Mouse (Mus musculus) kidney, embryonic 14.5 days (tissue): ENCODE results near the gene Myo3b. TPM values are rescaled to one million over a fixed set of nuclear protein-coding genes. Genes with fewer than 3 reads are reported as not detected.

Experiments used
- ATAC-seq: fragments of 200-750 bp; cut with Nextera tagmentation; 2 replicates; pipeline ENCODE4 v1.8.0; 2017; ENCODE audit warnings: moderate number of reproducible peaks, mild to moderate bottlenecking, moderate TSS enrichment, moderate library complexity; ENCODE audit not compliant: low FRiP score, low TSS enrichment
- H3K27ac ChIP-seq: fragments of 300-500 bp; sonication (generic); 2 replicates; pipeline ENCODE4 v1.5.1; 2014; ENCODE audit warnings: low read depth, mild to moderate bottlenecking, low read length, moderate library complexity, mixed read lengths
- H3K27me3 ChIP-seq: fragments of 300-500 bp; sonication (generic); 2 replicates; pipeline ENCODE4 v1.6.1; 2014; ENCODE audit warnings: mild to moderate bottlenecking, low read length; ENCODE audit not compliant: control insufficient read depth, insufficient read depth
- H3K36me3 ChIP-seq: fragments of 300-500 bp; sonication (generic); 2 replicates; pipeline ENCODE4 v1.6.1; 2014; ENCODE audit warnings: low read length, mixed read lengths; ENCODE audit not compliant: control insufficient read depth, insufficient read depth
- H3K4me1 ChIP-seq: fragments of 300-500 bp; sonication (generic); 2 replicates; pipeline ENCODE4 v1.6.1; 2014; ENCODE audit warnings: low read length, mixed read lengths; ENCODE audit not compliant: control insufficient read depth, insufficient read depth
- H3K4me2 ChIP-seq: fragments of 300-500 bp; sonication (generic); replicated peaks from 2 replicates; pipeline ENCODE4 v1.6.1; 2014; ENCODE audit warnings: low read depth, mild to moderate bottlenecking, low read length
- H3K4me3 ChIP-seq: fragments of 300-500 bp; sonication (generic); 2 replicates; pipeline ENCODE4 v1.5.1; 2014; ENCODE audit warnings: mild to moderate bottlenecking, low read length
- H3K9ac ChIP-seq: fragments of 300-500 bp; sonication (generic); 2 replicates; pipeline ENCODE4 v1.6.1; 2014; ENCODE audit warnings: low read depth, mild to moderate bottlenecking, low read length, moderate library complexity
- H3K9me3 ChIP-seq: fragments of 300-500 bp; sonication (generic); 2 replicates; pipeline ENCODE4 v1.6.1; 2016; ENCODE audit warnings: low read length; ENCODE audit not compliant: control insufficient read depth
- WGBS: fragments of 180-500 bp; shearing (Covaris S2); extraction: QIAGEN DNeasy Blood & Tissue Kit; methylation state at CpG from one replicate; pipeline ENCODE4 v1.1.7; 2014; 5-methylcytosine and 5-hydroxymethylcytosine counted together
- polyA plus RNA-seq: library from polyadenylated mRNA; unstranded; fragments of >200 nt; fragmentation: Nextera tagmentation; extraction: Ambion mirVana; gene quantifications from 2 replicates; pipeline ENCODE4 v1.2.1, GENCODE M21; 2014

Gene Myo3b
- polyA plus RNA-seq, 1 experiment from 2014 or later = 0.77 TPM

DNA sequence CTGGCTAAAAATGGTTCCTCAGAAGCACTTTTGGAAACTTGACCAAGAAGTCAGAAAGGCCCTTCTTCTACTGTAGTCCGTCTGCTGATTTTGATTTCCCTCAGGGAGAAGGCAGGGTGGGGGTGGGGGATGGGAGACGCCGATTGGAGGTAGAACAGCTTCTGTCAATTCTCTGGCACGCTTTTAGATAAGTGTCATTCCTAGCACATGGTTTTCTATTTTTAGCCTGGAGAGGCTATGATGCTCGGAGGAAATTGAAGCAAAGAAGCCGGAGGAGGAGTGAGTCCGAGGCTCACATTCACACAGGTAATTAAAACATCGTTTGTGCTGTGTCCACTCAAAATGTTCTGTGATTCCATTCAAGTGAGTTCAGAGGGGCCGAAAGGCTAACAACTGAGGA is 276.2 kb downstream of the Myo3b start:
- H3K27me3 ChIP-seq = no peaks in the 10 kb centered on the region
- H3K9me3 ChIP-seq = no peaks in the 10 kb centered on the region
- no peak for ATAC-seq
- no peak overlapping the region for H3K4me3 ChIP-seq
- no peaks in the 10 kb centered on the region for H3K36me3 ChIP-seq
- H3K9ac ChIP-seq = no peak overlapping the region
- 50% methylated on average over 9 of the region's 9 CpGs for WGBS
- no peaks in the 10 kb centered on the region for H3K4me1 ChIP-seq
- no peak overlapping the region for H3K27ac ChIP-seq
- H3K4me2 ChIP-seq = no peak overlapping the region

DNA sequence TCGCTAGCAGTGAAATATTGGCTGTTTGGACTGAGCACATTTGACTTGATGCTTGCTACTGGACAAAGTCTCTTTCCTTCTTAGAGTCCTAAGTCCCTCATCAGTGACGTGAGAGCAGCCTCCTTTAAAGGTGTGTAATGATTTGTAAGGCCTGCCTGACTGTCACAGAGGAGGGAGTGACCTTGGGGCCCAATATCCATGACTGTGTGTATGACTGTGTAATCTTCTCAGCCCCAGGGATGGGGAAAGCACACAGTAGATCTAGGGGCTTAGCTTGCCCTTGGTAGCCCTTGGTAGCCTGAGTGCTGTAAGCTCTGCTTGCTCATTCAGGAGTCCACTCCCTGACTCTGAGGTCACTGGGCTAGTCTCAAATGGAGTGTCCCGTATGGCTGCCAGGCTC is 276.8 kb downstream of the Myo3b start:
- Histone ChIP-seq H3K4me2 (no peak overlapping the region), H3K27ac (no peak overlapping the region), H3K4me1 (no peaks in the 10 kb centered on the region), H3K9ac (no peak overlapping the region), H3K9me3 (no peaks in the 10 kb centered on the region), H3K36me3 (no peaks in the 10 kb centered on the region), H3K27me3 (no peaks in the 10 kb centered on the region), H3K4me3 (no peak overlapping the region)
- 69% methylated on average over 3 of the region's 3 CpGs for WGBS
- ATAC-seq = no peak

DNA sequence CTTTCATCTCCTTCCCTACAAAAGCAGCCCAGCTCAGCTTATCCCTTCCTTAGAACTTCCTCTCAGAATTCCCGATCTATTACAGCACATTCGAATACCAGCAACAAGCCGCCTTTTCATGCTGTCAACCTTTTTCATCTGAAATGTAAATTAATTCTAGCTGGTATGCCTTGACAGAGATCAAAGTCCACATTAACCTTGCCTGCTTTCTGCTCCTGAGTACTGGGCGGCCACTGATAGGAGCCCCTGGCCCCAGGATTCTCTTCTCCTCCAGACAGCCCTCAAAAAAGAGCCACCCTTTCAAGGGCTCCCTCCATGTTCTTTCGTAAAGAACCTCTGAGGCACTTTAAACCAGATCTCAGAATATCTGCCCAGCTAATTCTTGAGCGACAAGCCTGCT is 278.9 kb downstream of the Myo3b start:
- H3K4me2 ChIP-seq = no peak overlapping the region
- 31% methylated on average over 6 of the region's 6 CpGs for WGBS
- ATAC-seq = no peak

DNA sequence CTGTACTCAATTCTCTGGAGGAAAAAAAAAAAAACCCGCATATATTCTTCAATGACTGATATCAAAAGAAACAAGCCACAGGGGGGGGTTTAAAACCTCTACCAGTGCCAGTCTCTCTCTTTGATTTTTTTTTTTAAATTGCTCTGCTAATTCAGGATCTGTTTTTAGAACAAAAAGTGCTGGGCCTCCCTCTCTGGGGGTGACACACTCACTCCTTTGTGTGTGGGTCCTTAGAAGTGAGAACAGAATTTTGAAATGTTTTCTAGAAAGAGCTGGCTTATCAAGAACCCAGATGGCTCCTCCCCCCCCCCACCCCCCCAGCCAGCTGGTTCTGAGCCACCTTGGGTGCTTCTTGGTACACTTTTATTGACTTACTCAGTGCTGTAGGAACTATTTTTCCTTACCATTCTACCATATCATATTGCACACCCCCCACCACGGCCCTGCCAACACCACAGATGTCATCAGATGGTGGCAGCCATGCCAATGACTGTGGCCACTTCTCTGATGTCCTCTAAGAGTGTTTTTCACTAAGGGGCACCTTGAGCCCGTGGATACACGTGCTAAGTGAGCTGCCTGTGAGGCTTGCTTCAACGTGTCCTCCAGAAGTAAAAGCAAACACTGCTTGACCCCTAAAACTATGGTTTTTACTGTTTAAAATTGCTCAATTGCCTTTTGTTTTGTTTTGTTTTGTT is 280.1 kb downstream of the Myo3b start:
- H3K36me3 ChIP-seq = no peaks in the 10 kb centered on the region
- no peaks in the 10 kb centered on the region for H3K27me3 ChIP-seq
- no peak overlapping the region for H3K4me2 ChIP-seq
- no peak overlapping the region for H3K9ac ChIP-seq
- no peak overlapping the region for H3K4me3 ChIP-seq
- H3K4me1 ChIP-seq = 0 out of 2 replicates have a peak, but pooled peaks cover 12% of the 10 kb centered on the region
- H3K9me3 ChIP-seq = no peaks in the 10 kb centered on the region
- WGBS = 63% methylated on average over 5 of the region's 5 CpGs
- no peak overlapping the region for H3K27ac ChIP-seq
- ATAC-seq = no peak

More for the DNA sequence above, 278.9 kb downstream of the Myo3b start:
- Histone ChIP-seq H3K27ac (no peak overlapping the region), H3K9me3 (no peaks in the 10 kb centered on the region), H3K36me3 (no peaks in the 10 kb centered on the region), H3K27me3 (no peaks in the 10 kb centered on the region), H3K4me3 (no peak overlapping the region), H3K9ac (no peak overlapping the region), H3K4me1 (0 out of 2 replicates have a peak, but pooled peaks cover 6% of the 10 kb centered on the region)

DNA sequence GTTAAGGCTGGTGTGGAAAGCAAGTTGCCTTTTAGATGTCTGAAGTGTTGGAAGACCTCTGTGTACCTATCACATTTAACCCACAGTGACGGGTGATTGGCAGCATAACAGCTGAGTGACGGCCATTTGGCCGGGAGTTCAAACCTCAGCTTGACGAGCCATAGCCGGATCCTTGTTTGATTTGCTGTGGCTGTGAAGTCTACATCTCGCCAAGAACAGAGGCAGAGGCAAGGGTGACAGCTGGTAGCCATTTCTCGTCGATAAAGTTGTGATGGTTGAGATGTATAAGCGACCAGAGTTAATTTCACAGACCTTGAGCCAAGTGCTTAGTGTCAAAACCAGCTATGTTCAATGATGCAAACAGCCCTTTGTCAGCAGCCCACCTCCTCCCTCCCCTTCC is 283.8 kb downstream of the Myo3b start:
- Histone ChIP-seq H3K4me1 (0 out of 2 replicates have a peak, but pooled peaks cover 12% of the 10 kb centered on the region), H3K4me2 (no peak overlapping the region), H3K9ac (no peak overlapping the region), H3K4me3 (no peak overlapping the region), H3K36me3 (no peaks in the 10 kb centered on the region), H3K27me3 (no peaks in the 10 kb centered on the region), H3K9me3 (no peaks in the 10 kb centered on the region), H3K27ac (no peak overlapping the region)
- WGBS = 12% methylated on average over 9 of the region's 9 CpGs
- ATAC-seq = peak; percentile 78; the same call in 1 of the 2 replicates

DNA sequence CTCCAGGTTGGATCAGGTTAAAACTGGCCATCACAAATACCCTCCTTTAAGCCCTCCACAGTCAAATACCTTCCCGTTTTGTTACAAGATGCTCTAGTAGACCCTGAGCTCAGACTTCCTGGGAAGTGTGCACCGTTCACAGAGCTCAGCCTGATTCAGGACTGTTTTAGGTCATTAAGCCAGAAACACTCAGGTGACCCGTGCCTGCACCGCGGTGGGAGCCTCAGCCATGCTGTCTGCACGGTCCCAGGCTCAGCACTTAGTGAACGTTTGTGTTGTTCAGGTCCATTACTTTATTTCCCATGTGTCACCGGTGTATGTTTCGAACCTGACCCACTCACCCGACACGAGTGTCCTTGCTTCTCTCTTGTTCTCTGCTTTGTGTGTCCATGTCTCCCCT is 288.7 kb downstream of the Myo3b start:
- Histone ChIP-seq H3K36me3 (no peaks in the 10 kb centered on the region), H3K4me1 (0 out of 2 replicates have a peak, but pooled peaks cover 8% of the 10 kb centered on the region), H3K4me3 (no peak overlapping the region), H3K4me2 (no peak overlapping the region), H3K9me3 (peaks cover 3% of the 10 kb centered on the region; the same call in 1 of the 2 replicates), H3K27ac (no peak overlapping the region), H3K9ac (no peak overlapping the region), H3K27me3 (no peaks in the 10 kb centered on the region)
- 43% methylated on average over 11 of the region's 11 CpGs for WGBS
- peak; percentile 58 for ATAC-seq

DNA sequence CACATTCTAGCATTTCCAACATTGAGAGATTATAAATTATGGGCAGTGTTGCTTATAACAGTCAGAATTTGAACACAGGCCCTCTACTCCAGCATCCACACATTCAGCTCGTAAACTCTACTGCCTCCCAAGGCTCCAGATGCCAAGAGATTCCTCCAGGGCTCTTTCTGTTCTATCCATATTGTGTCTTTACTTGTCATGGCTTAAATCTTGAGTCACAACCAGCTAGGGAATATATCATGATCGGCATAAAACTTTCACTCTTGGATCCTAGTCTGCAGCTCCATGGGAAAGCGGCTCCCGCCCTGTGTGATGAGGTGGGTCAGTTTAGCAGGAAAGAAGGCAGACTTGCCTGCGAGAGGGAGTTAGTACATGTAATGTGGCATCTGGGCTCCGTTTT is 294.0 kb downstream of the Myo3b start:
- 84% methylated on average over 6 of the region's 6 CpGs for WGBS
- no peak overlapping the region for H3K9ac ChIP-seq
- H3K36me3 ChIP-seq = no peaks in the 10 kb centered on the region
- no peak overlapping the region for H3K4me2 ChIP-seq
- no peak overlapping the region for H3K4me3 ChIP-seq
- ATAC-seq = no peak
- peaks cover 17% of the 10 kb centered on the region for H3K4me1 ChIP-seq
- H3K9me3 ChIP-seq = peaks cover 3% of the 10 kb centered on the region; the same call in 1 of the 2 replicates
- no peaks in the 10 kb centered on the region for H3K27me3 ChIP-seq
- no peak overlapping the region for H3K27ac ChIP-seq

- Histone ChIP-seq H3K4me2 (no peak overlapping the region), H3K36me3 (no peaks in the 10 kb centered on the region), H3K4me3 (no peak overlapping the region), H3K27me3 (no peaks in the 10 kb centered on the region), H3K4me1 (peaks cover 19% of the 10 kb centered on the region), H3K9ac (no peak overlapping the region), H3K27ac (no peak overlapping the region), H3K9me3 (peaks cover 3% of the 10 kb centered on the region; the same call in 1 of the 2 replicates)
- 87% methylated on average over 6 of the region's 6 CpGs for WGBS
- no peak for ATAC-seq
Observed at GRCm38 (mm10) chr2:70333553-70333952, 294.6 kb downstream of the Myo3b start.

- Histone ChIP-seq H3K4me3 (no peak overlapping the region), H3K27me3 (no peaks in the 10 kb centered on the region), H3K9me3 (no peaks in the 10 kb centered on the region), H3K4me1 (peaks cover 19% of the 10 kb centered on the region), H3K4me2 (no peak overlapping the region), H3K9ac (no peak overlapping the region), H3K36me3 (no peaks in the 10 kb centered on the region), H3K27ac (no peak overlapping the region)
- no peak for ATAC-seq
- WGBS = 65% methylated on average over 6 of the region's 6 CpGs
Observed at GRCm38 (mm10) chr2:70336551-70336950, 297.6 kb downstream of the Myo3b start.
